Mouse (Mus musculus): ENCODE measurements around the gene F12. TPM values are rescaled to one million over a fixed set of nuclear protein-coding genes. Genes with fewer than 3 reads are reported as not detected.

Gene F12
- polyA plus RNA-seq, 1 experiment = not detected

GRCm38 (mm10) chr13:55420933-55421800, 5.4 kb downstream of the F12 start:
- Histone ChIP-seq H3K4me1 (ENCODE audit: control insufficient read depth, insufficient read depth, low read length) (peaks cover 24% of the 10 kb centered on the region), H3K4me3 (ENCODE audit: insufficient read depth, low read depth, low read length) (peak overlapping the region; percentile 41), H3K27ac (ENCODE audit: insufficient read depth, low read depth, low read length) (no peak overlapping the region)
- no peak for TF ChIP-seq POLR2A (IDR thresholded peaks at IDR 0.05; ENCODE audit: insufficient read depth, low read depth, low read length)
- peak; percentile 61 for TF ChIP-seq CTCF (IDR thresholded peaks at IDR 0.05; ENCODE audit: insufficient read depth, low read depth, low read length)
- WGBS = 13% methylated on average over 35 of the region's 35 CpGs

DNA sequence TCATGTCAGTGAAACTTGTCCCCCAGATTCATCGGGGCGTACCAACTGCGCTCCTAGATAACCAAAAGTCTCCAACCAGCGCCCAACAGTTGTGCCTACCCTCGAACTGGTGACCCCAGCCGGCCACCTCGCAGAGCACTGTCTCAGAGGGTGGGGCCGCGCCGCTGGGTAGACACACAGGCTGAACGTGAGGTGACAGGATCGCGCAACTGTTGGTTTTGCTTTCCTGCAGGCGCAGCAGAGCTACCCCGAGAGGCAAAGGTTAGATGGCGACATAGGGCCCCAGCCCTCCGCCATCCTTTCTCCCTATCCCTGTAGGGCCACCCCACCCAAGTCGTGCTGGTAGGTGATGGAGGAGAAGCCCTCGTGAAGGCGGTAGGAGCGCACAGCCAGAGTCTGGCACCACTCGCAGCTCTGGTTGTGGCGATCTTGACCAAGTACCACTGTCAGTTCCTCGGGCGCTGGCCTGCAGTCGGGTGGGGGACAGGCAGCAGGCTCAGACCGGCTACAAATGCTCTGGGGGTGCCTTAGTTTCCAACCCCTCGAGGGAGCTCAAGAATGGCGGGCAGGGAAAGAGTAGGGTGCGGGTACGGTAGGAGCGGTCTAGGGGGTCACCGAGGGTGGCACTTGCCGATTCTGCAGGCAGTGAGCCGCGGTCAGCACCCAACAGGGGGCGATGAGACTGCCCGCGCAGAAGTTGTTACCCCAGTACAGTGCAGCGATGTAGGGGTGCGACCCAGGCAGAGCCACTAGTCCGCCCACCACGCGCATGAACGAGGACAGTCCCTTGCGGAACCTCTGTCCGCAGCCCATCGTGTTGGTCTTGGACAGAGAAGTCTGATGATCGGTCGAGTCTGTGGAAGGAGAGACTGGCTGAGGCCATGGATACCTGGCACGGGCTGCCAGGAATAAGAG, 6.3 kb downstream of the F12 start:
- no peak for TF ChIP-seq POLR2A (IDR thresholded peaks at IDR 0.05; ENCODE audit: insufficient read depth, low read depth, low read length)
- Histone ChIP-seq H3K4me1 (ENCODE audit: control insufficient read depth, insufficient read depth, low read length) (peaks cover 24% of the 10 kb centered on the region), H3K27ac (ENCODE audit: insufficient read depth, low read depth, low read length) (no peak overlapping the region), H3K4me3 (ENCODE audit: insufficient read depth, low read depth, low read length) (no peak overlapping the region)
- 49% methylated on average over 51 of the region's 51 CpGs for WGBS

- Histone ChIP-seq H3K27ac (ENCODE audit: insufficient read depth, low read depth, low read length) (no peak overlapping the region), H3K4me3 (ENCODE audit: insufficient read depth, low read depth, low read length) (no peak overlapping the region), H3K4me1 (ENCODE audit: control insufficient read depth, insufficient read depth, low read length) (peaks cover 31% of the 10 kb centered on the region)
- no peak for TF ChIP-seq CTCF (IDR thresholded peaks at IDR 0.05; ENCODE audit: insufficient read depth, low read depth, low read length)
- no peak for TF ChIP-seq POLR2A (IDR thresholded peaks at IDR 0.05; ENCODE audit: insufficient read depth, low read depth, low read length)
- 82% methylated on average over 5 of the region's 5 CpGs for WGBS
These were observed 7.5 kb downstream of the F12 start for GRCm38 (mm10) chr13:55419142-55419541.

GRCm38 (mm10) chr13:55418004-55418403, 8.6 kb downstream of the F12 start:
- Histone ChIP-seq H3K4me1 (ENCODE audit: control insufficient read depth, insufficient read depth, low read length) (peaks cover 31% of the 10 kb centered on the region), H3K4me3 (ENCODE audit: insufficient read depth, low read depth, low read length) (peak overlapping the region; percentile 36), H3K27ac (ENCODE audit: insufficient read depth, low read depth, low read length) (no peak overlapping the region)
- TF ChIP-seq CTCF (IDR thresholded peaks at IDR 0.05; ENCODE audit: insufficient read depth, low read depth, low read length) (peak; percentile 76; the same call in 1 of the 2 replicates), POLR2A (IDR thresholded peaks at IDR 0.05; ENCODE audit: insufficient read depth, low read depth, low read length) (no peak)
- WGBS = 9% methylated on average over 12 of the region's 12 CpGs

DNA sequence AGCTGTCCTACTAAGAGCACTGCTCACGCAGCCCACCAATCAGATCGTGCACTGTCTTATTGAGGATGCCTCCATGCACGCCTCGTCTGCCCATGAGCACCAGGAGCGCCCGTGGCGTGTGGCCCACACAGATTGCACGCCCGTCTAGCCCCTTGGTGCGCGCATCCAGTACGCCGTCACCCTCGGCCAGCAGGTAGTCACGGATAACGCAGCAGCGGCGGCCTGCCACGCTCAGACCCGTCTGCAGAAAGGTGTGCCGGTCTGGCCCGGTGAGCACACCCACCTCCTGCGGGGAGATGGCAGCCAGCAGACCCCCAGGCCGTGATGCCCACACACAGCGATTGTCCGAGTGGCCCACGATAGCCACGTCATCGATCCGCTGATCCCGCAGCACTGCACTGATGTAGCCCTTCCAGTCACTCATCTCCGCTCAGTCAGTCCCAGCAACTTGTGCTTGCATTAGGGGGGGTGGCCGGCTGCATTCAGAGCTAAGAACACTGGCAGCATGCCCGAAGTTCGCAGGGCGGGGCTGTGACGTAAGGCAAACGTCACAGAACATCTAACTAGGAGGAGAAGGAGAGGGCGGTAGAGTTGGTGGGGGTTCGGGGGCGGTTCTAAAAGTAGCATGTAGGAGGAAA, 11.7 kb downstream of the F12 start, which contains the start of gene Pfn3:
Gene Pfn3 (minus strand): TSS at position 490 of the 638 bp plus-strand sequence.
- Histone ChIP-seq H3K4me1 (ENCODE audit: control insufficient read depth, insufficient read depth, low read length) (peaks cover 11% of the 10 kb centered on the region), H3K27ac (ENCODE audit: insufficient read depth, low read depth, low read length) (no peak within 1 kb of the TSS), H3K4me3 (ENCODE audit: insufficient read depth, low read depth, low read length) (peak within 1 kb of the TSS; percentile 39)
- 15% methylated on average over 41 of the region's 41 CpGs for WGBS
- TF ChIP-seq POLR2A (IDR thresholded peaks at IDR 0.05; ENCODE audit: insufficient read depth, low read depth, low read length) = no peak
- no peak for TF ChIP-seq CTCF (IDR thresholded peaks at IDR 0.05; ENCODE audit: insufficient read depth, low read depth, low read length)

DNA sequence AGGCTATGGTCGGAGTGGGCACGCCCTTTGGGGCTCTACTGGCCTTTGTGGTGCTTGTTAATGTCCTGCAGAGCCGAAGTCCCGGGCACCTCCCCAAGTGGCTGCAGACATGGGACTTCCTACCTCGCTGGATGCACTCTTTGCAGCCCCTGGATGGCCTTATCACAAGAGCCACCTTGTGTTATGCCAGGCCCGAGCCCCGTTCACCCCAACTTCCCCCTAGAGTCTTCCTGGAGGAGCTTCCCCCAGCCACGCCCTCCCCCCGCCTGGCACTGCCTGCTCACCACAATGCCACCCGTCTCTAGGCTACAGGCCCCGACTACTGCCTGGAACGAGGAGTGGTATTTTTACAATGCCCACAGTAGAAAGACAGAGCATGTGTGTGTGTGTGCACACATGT, 13.3 kb downstream of the F12 start:
- TF ChIP-seq POLR2A (IDR thresholded peaks at IDR 0.05; ENCODE audit: insufficient read depth, low read depth, low read length) (no peak), CTCF (IDR thresholded peaks at IDR 0.05; ENCODE audit: insufficient read depth, low read depth, low read length) (no peak)
- Histone ChIP-seq H3K4me1 (ENCODE audit: control insufficient read depth, insufficient read depth, low read length) (peaks cover 10% of the 10 kb centered on the region), H3K27ac (ENCODE audit: insufficient read depth, low read depth, low read length) (no peak overlapping the region), H3K4me3 (ENCODE audit: insufficient read depth, low read depth, low read length) (no peak overlapping the region)
- WGBS = 87% methylated on average over 12 of the region's 12 CpGs

- 88% methylated on average over 13 of the region's 13 CpGs for WGBS
- no peak overlapping the region for H3K27ac ChIP-seq (ENCODE audit: insufficient read depth, low read depth, low read length)
- TF ChIP-seq POLR2A (IDR thresholded peaks at IDR 0.05; ENCODE audit: insufficient read depth, low read depth, low read length) (no peak), CTCF (IDR thresholded peaks at IDR 0.05; ENCODE audit: insufficient read depth, low read depth, low read length) (no peak)
- no peak overlapping the region for H3K4me3 ChIP-seq (ENCODE audit: insufficient read depth, low read depth, low read length)
- H3K4me1 ChIP-seq (ENCODE audit: control insufficient read depth, insufficient read depth, low read length) = peaks cover 7% of the 10 kb centered on the region
These were observed 13.8 kb downstream of the F12 start for GRCm38 (mm10) chr13:55412643-55413307.

DNA sequence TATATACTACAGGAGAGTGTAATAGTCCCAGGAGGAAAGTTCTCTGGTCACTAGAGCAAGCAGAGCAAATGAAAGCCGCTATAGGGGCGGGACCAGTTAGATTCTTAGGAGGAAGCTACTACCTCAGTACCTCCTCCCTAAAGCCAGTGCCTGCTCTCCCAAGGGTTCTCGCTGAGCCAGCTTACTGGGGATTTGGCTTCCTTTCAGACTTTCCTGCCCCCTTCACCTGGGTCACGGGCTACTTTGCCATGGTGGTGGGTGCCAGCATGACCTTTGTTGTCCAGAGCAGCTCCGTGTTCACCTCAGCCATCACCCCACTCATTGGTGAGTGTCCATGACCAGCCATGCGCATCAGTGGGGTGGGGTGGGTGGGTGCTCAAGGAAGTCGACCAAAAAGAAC, 14.8 kb downstream of the F12 start:
- WGBS = 89% methylated on average over 7 of the region's 7 CpGs
- TF ChIP-seq POLR2A (IDR thresholded peaks at IDR 0.05; ENCODE audit: insufficient read depth, low read depth, low read length) (no peak), CTCF (IDR thresholded peaks at IDR 0.05; ENCODE audit: insufficient read depth, low read depth, low read length) (no peak)
- H3K4me1 ChIP-seq (ENCODE audit: control insufficient read depth, insufficient read depth, low read length) = peaks cover 7% of the 10 kb centered on the region

More for the DNA sequence above, 14.8 kb downstream of the F12 start:
- Histone ChIP-seq H3K4me3 (ENCODE audit: insufficient read depth, low read depth, low read length) (no peak overlapping the region), H3K27ac (ENCODE audit: insufficient read depth, low read depth, low read length) (no peak overlapping the region)

All from olfactory bulb, adult 2 months (tissue).